In genomic region chr2:35912090-35912489, GRCm38 (mm10) we compare ENCODE assay signal across 26 mouse cellular contexts.
"Had no signal": no experiment of that assay in that cellular context is flagged by ENCODE, and none has a peak within 500 bp of the region (broad histone marks: within the 10 kb centered on the region; RNA-seq: fewer than 3 reads in every experiment).

No protein-coding gene starts in this region.

- H3K9ac ChIP-seq: embryonic facial prominence, embryonic 12.5 days; embryonic facial prominence, embryonic 13.5 days; embryonic facial prominence, embryonic 15.5 days; forebrain, embryonic 12.5 days; forebrain, embryonic 13.5 days; forebrain, embryonic 15.5 days; forebrain, postnatal 0 days had no signal

- H3K4me3 ChIP-seq: embryonic facial prominence, embryonic 10.5 days; embryonic facial prominence, embryonic 12.5 days; embryonic facial prominence, embryonic 13.5 days; embryonic facial prominence, embryonic 15.5 days; erythroblast, embryonic 14.5 days; forebrain, embryonic 10.5 days; forebrain, embryonic 12.5 days; forebrain, embryonic 13.5 days; forebrain, embryonic 15.5 days; gastrocnemius, adult 2 months; heart, adult 2 months had no signal

- H3K27me3 ChIP-seq: embryonic facial prominence, embryonic 12.5 days; embryonic facial prominence, embryonic 13.5 days; embryonic facial prominence, embryonic 15.5 days; forebrain, embryonic 12.5 days; forebrain, embryonic 13.5 days; forebrain, embryonic 15.5 days had no signal

- DNase-seq: cerebellum, adult 8-10 months; cerebellum, adult 9-10 months; cerebellum, adult 9-11 months; cerebellum, postnatal 10 days; cerebellum, postnatal 14 days; cerebellum, postnatal 25 days; cerebellum, postnatal 36 days; embryo, embryonic 11 days; forebrain, postnatal 0 days; gastrocnemius, adult 2 months; gastrocnemius, postnatal 10 days; gastrocnemius, postnatal 14 days; gastrocnemius, postnatal 25 days; gastrocnemius, postnatal 36 days had no signal

- H3K4me2 ChIP-seq: embryonic facial prominence, embryonic 12.5 days; embryonic facial prominence, embryonic 13.5 days; embryonic facial prominence, embryonic 15.5 days; forebrain, embryonic 12.5 days; forebrain, embryonic 13.5 days; forebrain, embryonic 15.5 days had no signal

- H3K36me3 ChIP-seq: embryonic facial prominence, embryonic 10.5 days; embryonic facial prominence, embryonic 12.5 days; embryonic facial prominence, embryonic 13.5 days; embryonic facial prominence, embryonic 15.5 days; forebrain, embryonic 10.5 days; forebrain, embryonic 12.5 days; forebrain, embryonic 15.5 days had no signal

- H3K4me1 ChIP-seq: forebrain, embryonic 12.5 days; forebrain, embryonic 13.5 days; forebrain, embryonic 15.5 days had no signal

- ATAC-seq: forebrain, embryonic 13.5 days; forebrain, embryonic 14.5 days; forebrain, embryonic 15.5 days; forebrain, embryonic 16.5 days; forebrain, postnatal 0 days had no signal

- H3K27ac ChIP-seq: embryonic facial prominence, embryonic 10.5 days; embryonic facial prominence, embryonic 12.5 days; embryonic facial prominence, embryonic 13.5 days; embryonic facial prominence, embryonic 15.5 days; forebrain, embryonic 10.5 days; forebrain, embryonic 12.5 days; forebrain, embryonic 13.5 days; forebrain, embryonic 15.5 days; gastrocnemius, adult 2 months; heart, adult 2 months had no signal

- H3K9me3 ChIP-seq: embryonic facial prominence, embryonic 10.5 days; embryonic facial prominence, embryonic 12.5 days; embryonic facial prominence, embryonic 13.5 days; embryonic facial prominence, embryonic 15.5 days; forebrain, embryonic 10.5 days; forebrain, embryonic 12.5 days; forebrain, embryonic 13.5 days; forebrain, embryonic 15.5 days had no signal
